ENCODE assay signal across 26 mouse cellular contexts in the genomic region with DNA sequence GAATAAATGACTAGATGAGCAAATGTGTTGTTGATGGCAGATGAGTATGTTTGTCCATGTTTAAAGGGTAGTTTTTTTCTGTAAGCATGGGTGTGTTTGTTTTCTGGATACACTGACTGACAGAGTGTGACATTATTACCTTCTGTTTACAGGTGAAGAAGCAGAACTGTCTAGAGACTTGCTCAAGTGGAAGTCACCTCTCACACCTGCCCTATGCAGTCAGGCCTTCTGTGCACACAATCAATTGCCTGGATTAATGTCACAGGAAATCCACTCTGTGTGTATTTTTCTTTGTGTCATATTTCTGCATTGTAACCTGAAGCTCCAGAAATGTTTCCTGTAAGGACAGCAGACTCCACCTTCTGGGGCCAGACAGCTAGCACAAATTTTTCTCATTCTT.
"Had no signal": no experiment of that assay in that cellular context is flagged by ENCODE, and none has a peak within 500 bp of the region (broad histone marks: within the 10 kb centered on the region; RNA-seq: fewer than 3 reads in every experiment).

No protein-coding gene starts in this region.

- H3K9me3 ChIP-seq: heart, embryonic 10.5 days; heart, embryonic 12.5 days; hindbrain, embryonic 10.5 days; hindbrain, embryonic 12.5 days; hindbrain, embryonic 15.5 days; kidney, embryonic 15.5 days; limb, embryonic 13.5 days; limb, embryonic 15.5 days; liver, embryonic 12.5 days had no signal

- H3K9ac ChIP-seq: heart, embryonic 12.5 days; hindbrain, embryonic 12.5 days; hindbrain, embryonic 15.5 days; kidney, embryonic 15.5 days; limb, embryonic 13.5 days; limb, embryonic 15.5 days; liver, embryonic 12.5 days had no signal

- ATAC-seq: hindbrain, postnatal 0 days; intestine, embryonic 16.5 days; liver, embryonic 12.5 days had no signal

- H3K4me1 ChIP-seq: heart, embryonic 10.5 days; heart, embryonic 12.5 days; hindbrain, embryonic 10.5 days; hindbrain, embryonic 12.5 days; hindbrain, embryonic 15.5 days; kidney, embryonic 15.5 days; limb, embryonic 13.5 days; limb, embryonic 15.5 days had no signal

- H3K4me3 ChIP-seq: gastrocnemius, adult 2 months; heart, embryonic 10.5 days; heart, embryonic 12.5 days; hindbrain, embryonic 10.5 days; hindbrain, embryonic 12.5 days; hindbrain, embryonic 15.5 days; kidney, embryonic 15.5 days; limb, embryonic 13.5 days; limb, embryonic 15.5 days; liver, embryonic 12.5 days had no signal

- H3K36me3 ChIP-seq: heart, embryonic 10.5 days; heart, embryonic 12.5 days; hindbrain, embryonic 10.5 days; hindbrain, embryonic 12.5 days; hindbrain, embryonic 15.5 days; kidney, embryonic 15.5 days; limb, embryonic 13.5 days; limb, embryonic 15.5 days; liver, embryonic 12.5 days had no signal

- H3K27me3 ChIP-seq: heart, embryonic 12.5 days; hindbrain, embryonic 12.5 days; hindbrain, embryonic 15.5 days; kidney, embryonic 15.5 days; limb, embryonic 13.5 days; limb, embryonic 15.5 days; liver, embryonic 12.5 days had no signal

- H3K27ac ChIP-seq: gastrocnemius, adult 2 months; heart, embryonic 10.5 days; hindbrain, embryonic 10.5 days; hindbrain, embryonic 12.5 days; hindbrain, embryonic 15.5 days; hindbrain, postnatal 0 days; kidney, embryonic 15.5 days; kidney, postnatal 0 days; limb, embryonic 13.5 days; limb, embryonic 15.5 days; liver, embryonic 12.5 days had no signal

- H3K4me2 ChIP-seq: heart, embryonic 12.5 days; hindbrain, embryonic 12.5 days; hindbrain, embryonic 15.5 days; kidney, embryonic 15.5 days; limb, embryonic 13.5 days; limb, embryonic 15.5 days; liver, embryonic 12.5 days had no signal

- DNase-seq: gastrocnemius, adult 2 months; gastrocnemius, postnatal 10 days; gastrocnemius, postnatal 25 days; heart, adult 18-20 months; heart, postnatal 10 days; heart, postnatal 4 days; kidney, adult 11 months; kidney, adult 2 months; kidney, adult 9 months; kidney, postnatal 14 days; kidney, postnatal 36 days; layer of hippocampus, adult 9-11 months; layer of hippocampus, postnatal 36 days; left cerebral cortex, postnatal 4 days had no signal
